Mouse (Mus musculus): ENCODE results near the gene Tns1.
"Not testable (repeated sequence)": the region's sequence is repeated elsewhere in the genome, so short reads cannot be mapped to it uniquely, and the experiment has no call there.

The Tns1 gene

GRCm38 (mm10) chr1:74124021-74124981, at the start of gene Tns1:
TSS of gene Tns1 (minus strand) at chr1:74124449.
- in situ Hi-C loops (cut with MboI, MseI): no loop called here

DNA sequence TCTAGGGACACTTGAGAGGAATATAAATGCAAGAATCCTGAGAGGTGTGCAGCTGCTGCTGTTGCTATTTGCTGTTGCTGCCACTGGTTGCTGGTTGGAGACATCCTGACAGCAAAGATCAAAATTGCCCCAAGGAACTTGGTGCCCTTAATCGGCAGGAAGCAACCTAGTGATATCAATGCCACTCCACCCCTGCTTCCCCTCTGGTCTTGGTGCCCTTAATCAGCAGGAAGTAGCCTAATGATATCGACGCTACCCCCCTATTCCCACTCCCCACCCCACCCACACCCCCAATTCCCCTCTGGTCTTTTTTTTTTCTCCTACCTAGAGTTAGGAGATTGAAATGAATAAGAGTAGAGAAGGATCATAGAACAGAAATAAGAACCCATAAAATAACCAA, 48.5 kb upstream of the Tns1 start:
- in situ Hi-C loops (cut with MboI, MseI): no loop called here

DNA sequence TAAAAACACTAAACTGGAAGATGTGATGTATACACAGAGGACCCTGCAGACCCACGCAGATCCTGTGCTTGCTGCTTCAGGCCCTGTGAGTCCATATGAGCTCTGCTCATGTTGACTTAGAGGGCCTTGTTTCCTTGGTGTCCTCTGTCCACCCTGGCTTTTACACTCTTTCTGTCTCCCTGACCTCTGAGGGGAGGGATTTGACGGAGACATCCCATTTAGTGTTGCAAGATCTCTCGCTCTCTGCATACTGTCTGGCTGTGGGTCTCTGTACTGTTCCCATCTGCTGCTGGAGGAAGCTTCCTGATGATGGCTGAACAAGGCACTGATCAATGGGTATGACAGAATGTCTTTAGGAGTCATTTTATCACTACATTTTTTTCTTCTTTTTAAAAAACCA, 45.5 kb upstream of the Tns1 start:
- in situ Hi-C loops (cut with MboI, MseI): no loop called here

DNA sequence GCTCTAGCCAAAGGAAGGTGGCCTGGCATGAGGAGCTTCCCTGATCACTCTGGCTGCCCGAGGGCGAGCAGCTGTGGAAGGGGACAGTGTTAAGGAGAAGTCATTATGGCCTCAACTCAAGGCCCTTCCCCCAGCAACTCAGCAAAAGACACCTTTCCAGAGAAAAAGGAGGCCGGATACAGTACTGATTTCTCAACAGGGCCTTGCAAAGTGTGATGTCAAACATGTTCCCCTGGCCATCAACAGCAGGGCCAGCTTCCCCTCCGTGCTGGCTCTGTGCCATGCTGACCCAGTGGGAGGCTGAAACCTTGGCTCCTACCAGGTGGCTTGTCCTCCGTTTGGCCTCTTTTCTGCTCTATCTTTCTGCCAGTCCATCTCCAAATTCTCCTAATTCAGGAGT, 42.9 kb upstream of the Tns1 start:
- in situ Hi-C loops (cut with MboI, MseI): no loop called here

- in situ Hi-C loops (cut with MboI, MseI): no loop called here
Measured at GRCm38 (mm10) chr1:74160036-74160435, 35.8 kb upstream of the Tns1 start.

DNA sequence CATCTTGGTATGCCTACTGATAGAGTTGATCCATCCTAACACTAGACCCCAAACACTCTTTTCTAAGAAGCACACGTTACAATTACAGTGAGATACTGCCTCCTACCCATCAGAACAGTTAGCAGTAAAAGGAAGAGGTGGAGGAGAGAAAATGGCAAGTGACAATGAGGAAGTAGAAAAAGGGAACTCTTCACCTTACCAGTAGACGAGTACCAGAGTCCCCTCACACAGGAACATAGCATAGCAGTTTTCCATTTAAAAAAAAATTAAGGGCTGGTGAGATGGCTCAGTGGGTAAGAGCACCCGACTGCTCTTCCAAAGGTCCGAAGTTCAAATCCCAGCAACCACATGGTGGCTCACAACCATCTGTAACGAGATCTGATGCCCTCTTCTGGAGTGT, 35.4 kb upstream of the Tns1 start:
- in situ Hi-C loops (cut with MboI, MseI): not testable (repeated sequence)

- in situ Hi-C loops (cut with MboI, MseI): no loop called here
Measured at GRCm38 (mm10) chr1:74156381-74156910, 32.2 kb upstream of the Tns1 start.

DNA sequence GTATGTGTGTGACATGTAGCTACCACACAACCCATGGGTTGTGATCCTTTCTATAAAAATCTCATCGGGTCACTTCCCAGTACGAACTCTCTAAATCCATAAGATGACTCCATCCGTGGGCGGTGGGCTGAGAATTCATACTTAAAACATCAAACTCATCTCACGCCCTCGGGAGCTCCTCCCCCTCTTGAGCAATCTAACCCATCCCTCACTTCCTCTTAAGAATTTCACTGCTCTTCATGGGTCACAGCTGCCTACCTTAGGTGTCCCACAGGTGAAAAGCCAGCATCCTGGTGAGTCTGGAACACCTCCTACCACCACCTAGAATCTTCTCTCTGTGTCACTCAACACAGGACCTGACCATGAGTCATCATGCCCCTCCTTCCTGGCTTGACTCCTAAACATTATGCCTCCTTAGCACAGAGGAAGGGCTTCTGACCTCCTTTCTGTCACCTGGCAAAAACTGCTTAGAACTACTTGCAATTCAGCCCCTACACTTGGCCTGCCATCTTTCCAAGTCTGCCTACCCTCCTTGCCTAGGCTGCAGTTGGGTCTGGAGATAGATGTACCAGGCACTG, 31.3 kb upstream of the Tns1 start:
- in situ Hi-C loops (cut with MboI, MseI): no loop called here

DNA sequence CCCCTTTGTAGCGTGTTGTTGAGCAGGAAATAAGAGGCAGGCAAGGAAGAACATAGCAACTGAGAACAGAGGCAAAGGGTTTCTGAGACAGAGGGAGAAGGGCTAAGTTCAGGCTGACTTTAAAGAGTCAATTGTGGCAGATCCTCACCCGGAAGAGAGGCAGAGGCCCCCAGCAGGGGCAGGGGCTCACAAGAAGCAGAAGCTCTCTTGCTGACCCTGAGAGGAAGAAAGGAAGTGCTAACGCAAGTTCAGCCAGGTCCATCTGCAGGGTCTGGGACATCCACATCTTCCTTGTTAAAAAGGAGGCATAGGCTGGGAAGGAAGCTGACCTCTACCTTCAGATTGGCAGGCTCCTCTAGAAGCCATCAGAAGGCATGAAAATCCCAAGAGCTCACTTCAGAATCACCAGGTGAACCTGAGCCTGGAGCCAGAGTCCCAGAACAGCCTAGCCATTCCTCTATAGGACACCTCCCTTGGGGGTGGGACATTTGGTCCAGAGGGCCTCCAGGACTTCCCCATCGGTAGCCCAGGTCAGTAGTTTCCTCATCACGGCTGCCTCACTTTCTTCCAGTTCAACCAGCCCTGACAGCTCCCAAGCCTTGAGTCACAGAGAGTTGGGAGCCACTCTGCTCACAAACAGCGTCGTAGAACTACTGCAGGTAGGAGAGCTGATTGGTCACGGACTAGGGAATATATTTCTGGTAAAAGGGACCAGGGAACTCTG, 29.4 kb upstream of the Tns1 start, which contains the start of gene Cxcr2:
Cxcr2 (plus strand) TSS at position 529 of the 724 bp plus-strand sequence.
- in situ Hi-C loops (cut with MboI, MseI): no loop called here

DNA sequence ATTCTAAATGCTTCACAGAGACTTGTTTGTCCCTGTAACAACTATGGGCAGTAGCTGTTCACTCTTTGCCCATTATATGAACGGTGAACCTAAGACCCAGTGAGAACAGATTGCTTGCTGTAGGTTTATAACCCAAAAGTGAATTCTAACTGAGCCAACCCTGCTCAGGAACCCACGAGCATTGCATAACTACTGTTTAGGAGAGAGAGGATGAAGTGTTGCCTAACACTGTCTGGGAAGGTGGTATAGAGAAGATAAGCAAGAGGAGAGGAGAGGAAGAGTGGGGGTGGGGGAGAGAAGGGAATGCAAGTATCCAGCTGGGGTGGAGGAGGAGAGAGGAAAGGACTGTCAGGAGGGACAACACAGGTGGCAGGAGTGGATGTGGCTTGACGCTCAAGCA, 26.8 kb upstream of the Tns1 start:
- in situ Hi-C loops (cut with MboI, MseI): no loop called here

DNA sequence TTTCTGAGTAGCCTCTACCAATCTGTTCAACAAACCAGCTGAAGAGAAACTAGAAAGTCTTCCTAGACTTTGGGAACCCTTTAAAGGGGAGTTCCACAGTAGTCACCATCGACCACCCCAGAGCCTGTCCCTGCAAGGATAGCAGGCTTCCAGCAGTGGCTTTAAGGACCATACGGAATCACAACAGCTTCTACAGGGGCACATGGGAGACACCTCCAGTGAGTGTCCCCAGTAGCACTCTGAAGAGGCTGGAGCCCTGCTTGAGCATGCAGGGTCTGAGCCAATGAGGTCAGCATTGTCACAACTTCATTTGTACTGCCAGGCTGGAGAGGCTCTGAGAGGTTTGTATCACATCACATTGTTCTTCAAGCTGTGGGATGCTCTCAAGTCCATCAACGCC, 25.9 kb upstream of the Tns1 start:
- in situ Hi-C loops (cut with MboI, MseI): no loop called here

- in situ Hi-C loops (cut with MboI, MseI): no loop called here
Measured at GRCm38 (mm10) chr1:74149106-74149885, 25.0 kb upstream of the Tns1 start.

- in situ Hi-C loops (cut with MboI, MseI): no loop called here
Measured at GRCm38 (mm10) chr1:74141781-74142180, 17.5 kb upstream of the Tns1 start.

- in situ Hi-C loops (cut with MboI, MseI): no loop called here
Measured at GRCm38 (mm10) chr1:74139415-74139814, 15.2 kb upstream of the Tns1 start.

DNA sequence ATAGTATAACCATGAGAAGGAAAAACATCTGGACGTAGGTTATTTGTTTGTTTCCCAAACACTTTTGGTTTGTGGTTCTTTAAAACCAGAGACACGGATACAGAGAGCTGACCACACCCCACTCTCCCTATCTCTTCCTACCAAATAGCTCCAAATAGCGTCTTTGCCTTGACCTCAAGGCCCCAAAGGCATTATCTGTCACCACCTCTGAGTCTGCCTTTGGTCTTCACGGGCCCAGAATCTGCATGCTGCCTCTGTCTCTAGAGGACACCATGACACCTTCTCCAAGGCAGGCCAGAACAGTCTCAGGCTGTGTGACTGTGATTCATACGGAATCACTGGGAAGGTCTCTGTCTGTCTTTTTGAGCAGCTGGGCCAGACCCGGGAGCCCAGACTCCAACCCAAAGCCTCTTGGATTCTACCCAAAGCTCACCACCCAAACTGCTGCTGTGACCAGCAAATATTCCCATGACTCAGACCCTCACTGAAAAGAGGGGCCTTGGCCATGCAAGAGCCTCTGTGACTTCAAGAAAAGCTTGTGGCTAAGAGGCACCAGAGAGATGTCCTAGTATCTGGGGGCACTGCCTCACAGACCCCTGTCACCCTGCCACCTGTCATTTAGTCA, 11.2 kb upstream of the Tns1 start:
- in situ Hi-C loops (cut with MboI, MseI): no loop called here

GRCm38 (mm10) chr1:74133954-74134353, 9.7 kb upstream of the Tns1 start:
- in situ Hi-C loops (cut with MboI, MseI): no loop called here

- in situ Hi-C loops (cut with MboI, MseI): no loop called here
Measured at GRCm38 (mm10) chr1:74132011-74132410, 7.8 kb upstream of the Tns1 start.

- in situ Hi-C loops (cut with MboI, MseI): no loop called here
Measured at GRCm38 (mm10) chr1:74130883-74131659, 6.8 kb upstream of the Tns1 start.

GRCm38 (mm10) chr1:74124991-74125552, 823 bp upstream of the Tns1 start, which contains the start of gene Rufy4:
TSS of gene Rufy4 (plus strand) at chr1:74125541.
- in situ Hi-C loops (cut with MboI, MseI): no loop called here

DNA sequence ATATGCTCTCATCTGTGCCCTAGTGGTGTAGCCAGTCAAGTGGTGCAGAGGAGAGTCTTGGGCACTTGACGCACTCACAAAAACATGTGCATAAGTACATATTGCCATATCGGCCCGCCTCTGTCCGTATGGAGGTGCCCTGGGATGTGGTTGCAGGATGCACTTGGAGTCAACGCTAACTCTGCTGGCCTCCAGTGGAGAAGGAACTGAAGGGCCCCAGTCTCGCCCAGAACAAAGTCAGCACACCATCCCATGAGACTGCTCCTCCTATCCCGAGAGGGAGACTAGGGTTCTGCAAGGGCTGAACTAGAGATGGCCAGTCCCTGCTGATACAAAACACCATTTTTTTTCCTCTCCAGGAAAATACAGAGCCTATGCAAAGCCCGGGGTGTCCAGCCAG, 1.0 kb downstream of the Tns1 start:
- in situ Hi-C loops (cut with MboI, MseI): no loop called here

Data from regulatory T cell (primary cell).